Mouse (Mus musculus): ENCODE results near the gene Dcun1d3. TPM values are rescaled to one million over a fixed set of nuclear protein-coding genes. Genes with fewer than 3 reads are reported as not detected.
A peak's percentile ranks its signal among the peaks of the same experiment; 100 is the strongest.

Dcun1d3 gene
- 10.0 and 15.3 TPM in 2 replicates for polyA plus RNA-seq (2014; fragmentation: Nextera tagmentation; extraction: Ambion mirVana)

DNA sequence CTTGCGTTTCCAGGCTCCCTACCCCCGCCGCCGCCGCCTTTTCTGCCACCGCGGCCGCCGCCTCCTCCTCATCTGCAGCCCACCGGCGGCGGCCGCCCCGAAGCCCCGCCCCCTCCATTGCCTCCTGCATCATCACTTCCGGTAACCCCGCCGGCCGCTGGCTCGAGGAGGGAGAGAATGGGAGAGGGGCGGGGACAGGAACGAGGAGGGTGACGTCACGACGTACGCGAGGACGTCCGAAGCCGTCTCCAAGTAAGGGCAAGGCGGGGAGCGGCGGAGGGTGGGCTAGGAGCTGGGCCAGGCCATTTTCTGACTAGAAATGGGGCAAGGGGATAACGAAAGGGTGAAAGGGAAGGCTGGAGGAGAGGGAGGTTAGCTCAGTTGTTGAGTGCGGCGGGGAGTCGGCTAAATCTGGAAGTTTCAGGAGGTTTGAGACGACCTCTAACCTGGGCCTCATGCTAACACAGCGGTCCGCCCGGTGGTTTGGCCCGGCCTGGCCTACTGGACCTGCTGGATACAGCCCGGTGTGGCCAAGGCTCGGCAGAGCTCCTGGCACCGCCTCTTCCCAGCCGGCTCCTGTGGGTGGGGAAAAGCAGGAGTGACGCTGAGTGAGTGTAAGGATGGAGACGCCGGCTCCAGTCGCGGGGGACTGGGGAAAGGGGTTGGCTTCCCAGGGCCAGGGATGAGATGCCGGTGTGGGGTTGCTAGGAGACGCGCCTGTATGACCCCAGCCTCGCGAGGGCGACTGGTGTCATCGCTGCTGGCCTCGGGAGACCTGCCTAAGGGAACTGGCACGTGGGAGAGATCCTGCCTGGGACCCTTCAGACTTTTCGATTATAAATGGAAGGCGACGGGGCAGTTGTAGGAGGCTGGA lies at the start of gene Dcun1d3, which contains the start of gene Lyrm1:
Dcun1d3 (minus strand) TSS at position 660 of the 874 bp plus-strand sequence.
Lyrm1 (plus strand) TSS at position 223 of the 874 bp plus-strand sequence.
- Histone ChIP-seq H3K4me3 (ENCODE audit: low read depth, low read length) (peak within 1 kb of the TSS; percentile 64), H3K4me1 (ENCODE audit: control insufficient read depth, insufficient read depth, low read length) (peaks cover 17% of the 10 kb centered on the region), H3K9ac (replicated peaks; ENCODE audit: low read depth, low read length) (peak within 1 kb of the TSS; percentile 84), H3K9me3 (ENCODE audit: control insufficient read depth, low read length) (no peaks in the 10 kb centered on the region), H3K27me3 (ENCODE audit: control insufficient read depth, insufficient read depth, low read length) (0 out of 2 replicates have a peak, but pooled peaks cover 3% of the 10 kb centered on the region), H3K36me3 (ENCODE audit: control insufficient read depth, insufficient read depth, low read length) (no peaks in the 10 kb centered on the region), H3K4me2 (ENCODE audit: low read depth, low read length) (peak within 1 kb of the TSS; percentile 80), H3K27ac (ENCODE audit: low read depth, low read length) (peak within 1 kb of the TSS; percentile 98)
- WGBS: under 1% methylated on average over 63 of the region's 63 CpGs
- peak; percentile 98 for ATAC-seq (ENCODE audit: low read depth)

GRCm38 (mm10) chr7:119941569-119941968 lies 45.5 kb upstream of the Dcun1d3 start:
- no peaks in the 10 kb centered on the region for H3K4me1 ChIP-seq (ENCODE audit: control insufficient read depth, insufficient read depth, low read length)
- no peak overlapping the region for H3K27ac ChIP-seq (ENCODE audit: low read depth, low read length)
- ATAC-seq (ENCODE audit: low read depth): no peak
- H3K36me3 ChIP-seq (ENCODE audit: control insufficient read depth, insufficient read depth, low read length): no peaks in the 10 kb centered on the region
- H3K4me3 ChIP-seq (ENCODE audit: low read depth, low read length): no peak overlapping the region
- no peaks in the 10 kb centered on the region for H3K9me3 ChIP-seq (ENCODE audit: control insufficient read depth, low read length)
- H3K4me2 ChIP-seq (ENCODE audit: low read depth, low read length): no peak overlapping the region
- no peak overlapping the region for H3K9ac ChIP-seq (replicated peaks; ENCODE audit: low read depth, low read length)
- 68% methylated on average over 2 of the region's 2 CpGs for WGBS
- no peaks in the 10 kb centered on the region for H3K27me3 ChIP-seq (ENCODE audit: control insufficient read depth, insufficient read depth, low read length)

- Histone ChIP-seq H3K27ac (ENCODE audit: low read depth, low read length) (no peak overlapping the region), H3K4me3 (ENCODE audit: low read depth, low read length) (no peak overlapping the region), H3K9me3 (ENCODE audit: control insufficient read depth, low read length) (no peaks in the 10 kb centered on the region), H3K27me3 (ENCODE audit: control insufficient read depth, insufficient read depth, low read length) (no peaks in the 10 kb centered on the region), H3K36me3 (ENCODE audit: control insufficient read depth, insufficient read depth, low read length) (no peaks in the 10 kb centered on the region), H3K9ac (replicated peaks; ENCODE audit: low read depth, low read length) (no peak overlapping the region), H3K4me1 (ENCODE audit: control insufficient read depth, insufficient read depth, low read length) (no peaks in the 10 kb centered on the region), H3K4me2 (ENCODE audit: low read depth, low read length) (no peak overlapping the region)
- 55% methylated on average over 5 of the region's 5 CpGs for WGBS
- no peak for ATAC-seq (ENCODE audit: low read depth)
Measured at GRCm38 (mm10) chr7:119937036-119937435, 40.9 kb upstream of the Dcun1d3 start.

- no peak overlapping the region for H3K27ac ChIP-seq (ENCODE audit: low read depth, low read length)
- no peak overlapping the region for H3K4me3 ChIP-seq (ENCODE audit: low read depth, low read length)
- no peaks in the 10 kb centered on the region for H3K36me3 ChIP-seq (ENCODE audit: control insufficient read depth, insufficient read depth, low read length)
- no peak overlapping the region for H3K4me2 ChIP-seq (ENCODE audit: low read depth, low read length)
- H3K27me3 ChIP-seq (ENCODE audit: control insufficient read depth, insufficient read depth, low read length): no peaks in the 10 kb centered on the region
- no peak for ATAC-seq (ENCODE audit: low read depth)
- H3K9ac ChIP-seq (replicated peaks; ENCODE audit: low read depth, low read length): no peak overlapping the region
- H3K9me3 ChIP-seq (ENCODE audit: control insufficient read depth, low read length): no peaks in the 10 kb centered on the region
- H3K4me1 ChIP-seq (ENCODE audit: control insufficient read depth, insufficient read depth, low read length): no peaks in the 10 kb centered on the region
Measured at GRCm38 (mm10) chr7:119936321-119936720, 40.2 kb upstream of the Dcun1d3 start.

- Histone ChIP-seq H3K27me3 (ENCODE audit: control insufficient read depth, insufficient read depth, low read length) (no peaks in the 10 kb centered on the region), H3K9ac (replicated peaks; ENCODE audit: low read depth, low read length) (no peak overlapping the region), H3K9me3 (ENCODE audit: control insufficient read depth, low read length) (no peaks in the 10 kb centered on the region), H3K4me2 (ENCODE audit: low read depth, low read length) (no peak overlapping the region), H3K36me3 (ENCODE audit: control insufficient read depth, insufficient read depth, low read length) (no peaks in the 10 kb centered on the region), H3K4me3 (ENCODE audit: low read depth, low read length) (no peak overlapping the region), H3K27ac (ENCODE audit: low read depth, low read length) (no peak overlapping the region), H3K4me1 (ENCODE audit: control insufficient read depth, insufficient read depth, low read length) (no peaks in the 10 kb centered on the region)
- ATAC-seq (ENCODE audit: low read depth): no peak
- WGBS: 76% methylated on average over 2 of the region's 2 CpGs
Measured at GRCm38 (mm10) chr7:119928783-119929440, 32.8 kb upstream of the Dcun1d3 start.

GRCm38 (mm10) chr7:119921054-119921453 lies 25.0 kb upstream of the Dcun1d3 start:
- H3K4me1 ChIP-seq (ENCODE audit: control insufficient read depth, insufficient read depth, low read length): no peaks in the 10 kb centered on the region
- H3K9ac ChIP-seq (replicated peaks; ENCODE audit: low read depth, low read length): no peak overlapping the region
- no peaks in the 10 kb centered on the region for H3K27me3 ChIP-seq (ENCODE audit: control insufficient read depth, insufficient read depth, low read length)
- 87% methylated on average over 4 of the region's 4 CpGs for WGBS
- no peaks in the 10 kb centered on the region for H3K9me3 ChIP-seq (ENCODE audit: control insufficient read depth, low read length)
- H3K36me3 ChIP-seq (ENCODE audit: control insufficient read depth, insufficient read depth, low read length): no peaks in the 10 kb centered on the region
- H3K4me3 ChIP-seq (ENCODE audit: low read depth, low read length): no peak overlapping the region
- no peak overlapping the region for H3K4me2 ChIP-seq (ENCODE audit: low read depth, low read length)
- ATAC-seq (ENCODE audit: low read depth): no peak
- no peak overlapping the region for H3K27ac ChIP-seq (ENCODE audit: low read depth, low read length)

- Histone ChIP-seq H3K36me3 (ENCODE audit: control insufficient read depth, insufficient read depth, low read length) (no peaks in the 10 kb centered on the region), H3K4me2 (ENCODE audit: low read depth, low read length) (no peak overlapping the region), H3K9ac (replicated peaks; ENCODE audit: low read depth, low read length) (no peak overlapping the region), H3K9me3 (ENCODE audit: control insufficient read depth, low read length) (no peaks in the 10 kb centered on the region), H3K4me3 (ENCODE audit: low read depth, low read length) (no peak overlapping the region), H3K27ac (ENCODE audit: low read depth, low read length) (no peak overlapping the region), H3K27me3 (ENCODE audit: control insufficient read depth, insufficient read depth, low read length) (no peaks in the 10 kb centered on the region), H3K4me1 (ENCODE audit: control insufficient read depth, insufficient read depth, low read length) (no peaks in the 10 kb centered on the region)
- WGBS: 58% methylated on average over 2 of the region's 2 CpGs
- ATAC-seq (ENCODE audit: low read depth): no peak
Measured at GRCm38 (mm10) chr7:119920457-119920856, 24.4 kb upstream of the Dcun1d3 start.

DNA sequence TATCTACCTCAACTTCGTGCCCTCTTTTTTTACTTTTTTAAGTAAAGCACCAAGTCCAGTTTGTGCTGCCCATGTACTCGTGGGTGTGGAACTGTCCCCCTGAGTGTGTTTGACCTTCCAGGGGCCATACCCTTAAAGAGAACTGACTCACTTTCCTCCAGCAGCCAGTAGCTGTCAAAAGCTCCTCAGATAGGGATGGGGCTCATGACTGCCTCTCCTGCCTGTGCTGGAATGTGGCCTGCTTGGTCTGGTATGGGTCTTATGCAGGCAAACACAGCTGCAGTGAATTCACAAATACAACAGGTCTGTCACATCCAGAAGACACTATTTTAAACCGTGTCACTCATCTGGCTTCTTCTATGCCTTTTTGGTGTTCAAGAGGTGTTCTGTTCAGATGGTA lies 15.6 kb upstream of the Dcun1d3 start:
- H3K4me1 ChIP-seq (ENCODE audit: control insufficient read depth, insufficient read depth, low read length): no peaks in the 10 kb centered on the region
- H3K27me3 ChIP-seq (ENCODE audit: control insufficient read depth, insufficient read depth, low read length): no peaks in the 10 kb centered on the region
- H3K36me3 ChIP-seq (ENCODE audit: control insufficient read depth, insufficient read depth, low read length): no peaks in the 10 kb centered on the region
- no peak for ATAC-seq (ENCODE audit: low read depth)
- 81% methylated on average over 3 of the region's 3 CpGs for WGBS
- H3K27ac ChIP-seq (ENCODE audit: low read depth, low read length): no peak overlapping the region
- no peak overlapping the region for H3K4me2 ChIP-seq (ENCODE audit: low read depth, low read length)
- H3K4me3 ChIP-seq (ENCODE audit: low read depth, low read length): no peak overlapping the region
- no peak overlapping the region for H3K9ac ChIP-seq (replicated peaks; ENCODE audit: low read depth, low read length)
- H3K9me3 ChIP-seq (ENCODE audit: control insufficient read depth, low read length): no peaks in the 10 kb centered on the region
